In genomic region chr5:143511577-143511976, GRCm38 (mm10) we compare ENCODE assay signal across 19 mouse cellular contexts. TPM values are rescaled to one million over a fixed set of nuclear protein-coding genes. Genes with fewer than 3 reads are reported as not detected.
A peak's percentile ranks its signal among the peaks of the same experiment; 100 is the strongest.
DNase-seq lines count a peak whose midpoint lies in the region; ATAC-seq and TF ChIP-seq lines count a peak whose summit lies in the region.
"Had no signal": no experiment of that assay in that cellular context is flagged by ENCODE, and none has a peak within 500 bp of the region (broad histone marks: within the 10 kb centered on the region; RNA-seq: fewer than 3 reads in every experiment).

No protein-coding gene starts in this region.

- peak; percentile 91 for DNase-seq in heart, adult 11 months
- DNase-seq in limb, embryonic 10.5 days (ENCODE audit: low spot score) = no peak
- no peak for DNase-seq in embryo, embryonic 10.5 days (ENCODE audit: low spot score)
- DNase-seq: adrenal gland, postnatal 36 days; cerebellum, adult 11-12 months; cerebellum, postnatal 10 days; kidney, postnatal 4 days; lung, embryonic 14.5 days; thymus, postnatal 14 days had no signal

- peaks cover 68% of the 10 kb centered on the region for H3K36me3 ChIP-seq in heart, embryonic 12.5 days
- H3K36me3 ChIP-seq in limb, embryonic 15.5 days = peaks cover 82% of the 10 kb centered on the region
- H3K36me3 ChIP-seq in limb, embryonic 10.5 days = peaks cover 100% of the 10 kb centered on the region
- H3K36me3 ChIP-seq in small intestine, adult 2 months (ENCODE audit: control insufficient read depth, insufficient read depth, low read length) = peaks cover 68% of the 10 kb centered on the region

- no peaks in the 10 kb centered on the region for H3K27me3 ChIP-seq in heart, embryonic 12.5 days (replicated peaks)
- H3K27me3 ChIP-seq in limb, embryonic 15.5 days = no peaks in the 10 kb centered on the region
- no peaks in the 10 kb centered on the region for H3K27me3 ChIP-seq in limb, embryonic 10.5 days (ENCODE audit: low read depth, poor library complexity, severe bottlenecking)
- no peaks in the 10 kb centered on the region for H3K27me3 ChIP-seq in small intestine, adult 2 months (ENCODE audit: control insufficient read depth, insufficient read depth, low read length)
- H3K27me3 ChIP-seq: embryonic facial prominence, embryonic 12.5 days; forebrain, embryonic 13.5 days; kidney, embryonic 15.5 days; midbrain, embryonic 13.5 days had no signal

- no peak overlapping the region for H3K9ac ChIP-seq in heart, embryonic 12.5 days
- H3K9ac ChIP-seq in limb, embryonic 15.5 days = no peak overlapping the region
- H3K9ac ChIP-seq: embryonic facial prominence, embryonic 12.5 days; forebrain, embryonic 13.5 days; kidney, embryonic 15.5 days; lung, embryonic 14.5 days; midbrain, embryonic 13.5 days had no signal

- H3K9me3 ChIP-seq in heart, embryonic 12.5 days (replicated peaks) = no peaks in the 10 kb centered on the region
- H3K9me3 ChIP-seq in limb, embryonic 15.5 days = no peaks in the 10 kb centered on the region
- no peaks in the 10 kb centered on the region for H3K9me3 ChIP-seq in limb, embryonic 10.5 days (replicated peaks)
- H3K9me3 ChIP-seq: embryonic facial prominence, embryonic 12.5 days; forebrain, embryonic 13.5 days; kidney, embryonic 15.5 days; midbrain, embryonic 13.5 days had no signal

- 67% methylated on average over 4 of the region's 4 CpGs for WGBS in heart, embryonic 12.5 days
- 71% methylated on average over 4 of the region's 4 CpGs for WGBS in limb, embryonic 15.5 days
- WGBS in limb, embryonic 10.5 days = 87% methylated on average over 4 of the region's 4 CpGs
- 64% methylated on average over 4 of the region's 4 CpGs for WGBS in small intestine, adult 2 months

- TF ChIP-seq POLR2A in small intestine, adult 2 months (IDR thresholded peaks at IDR 0.05; ENCODE audit: low read depth, low read length) = no peak

- ATAC-seq in heart, embryonic 12.5 days (ENCODE audit: insufficient number of reproducible peaks, low FRiP score) = no peak
- no peak for ATAC-seq in limb, embryonic 15.5 days (ENCODE audit: insufficient number of reproducible peaks, low FRiP score, low TSS enrichment, low read depth)
- ATAC-seq: CD4-positive, CD25-positive, alpha-beta regulatory T cell, adult 4 months; forebrain, embryonic 13.5 days; hindbrain, embryonic 16.5 days; midbrain, embryonic 13.5 days had no signal

- H3K4me2 ChIP-seq in heart, embryonic 12.5 days = no peak overlapping the region
- H3K4me2 ChIP-seq in limb, embryonic 15.5 days = no peak overlapping the region
- H3K4me2 ChIP-seq: embryonic facial prominence, embryonic 12.5 days; forebrain, embryonic 13.5 days; kidney, embryonic 15.5 days; lung, embryonic 14.5 days; midbrain, embryonic 13.5 days had no signal

- H3K4me3 ChIP-seq in heart, embryonic 12.5 days = no peak overlapping the region
- no peak overlapping the region for H3K4me3 ChIP-seq in limb, embryonic 15.5 days
- H3K4me3 ChIP-seq in limb, embryonic 10.5 days = no peak overlapping the region
- H3K4me3 ChIP-seq in brown adipose tissue, adult 24 weeks (ENCODE audit: insufficient read depth, low read depth, low read length) = no peak overlapping the region
- H3K4me3 ChIP-seq in small intestine, adult 2 months (ENCODE audit: low read depth, low read length) = no peak overlapping the region
- H3K4me3 ChIP-seq: embryonic facial prominence, embryonic 12.5 days; forebrain, embryonic 13.5 days; kidney, embryonic 15.5 days; midbrain, embryonic 13.5 days had no signal

- no peak for TF ChIP-seq CTCF in small intestine, adult 2 months (IDR thresholded peaks at IDR 0.05; ENCODE audit: extremely low read depth, insufficient read length, insufficient replicate concordance, low read depth, low read length)

- peaks cover 82% of the 10 kb centered on the region for H3K4me1 ChIP-seq in heart, embryonic 12.5 days (replicated peaks)
- H3K4me1 ChIP-seq in limb, embryonic 15.5 days = peaks cover 28% of the 10 kb centered on the region
- peaks cover 20% of the 10 kb centered on the region for H3K4me1 ChIP-seq in limb, embryonic 10.5 days
- peaks cover 39% of the 10 kb centered on the region for H3K4me1 ChIP-seq in brown adipose tissue, adult 24 weeks (ENCODE audit: control insufficient read depth, insufficient read depth, insufficient read length, low read length)
- peaks cover 17% of the 10 kb centered on the region for H3K4me1 ChIP-seq in small intestine, adult 2 months (ENCODE audit: control insufficient read depth, insufficient read depth, insufficient read length, low read length)

- H3K27ac ChIP-seq in heart, embryonic 12.5 days (ENCODE audit: poor library complexity, severe bottlenecking) = no peak overlapping the region
- H3K27ac ChIP-seq in limb, embryonic 15.5 days = peak overlapping the region; percentile 8; the same call in 1 of the 2 replicates
- no peak overlapping the region for H3K27ac ChIP-seq in limb, embryonic 10.5 days
- H3K27ac ChIP-seq in brown adipose tissue, adult 24 weeks (replicated peaks; ENCODE audit: low read depth, low read length) = peak overlapping the region; percentile 62; the same call in 1 of the 2 replicates
- H3K27ac ChIP-seq in small intestine, adult 2 months (ENCODE audit: insufficient read depth, low read depth, low read length) = peak overlapping the region; percentile 31
- H3K27ac ChIP-seq: embryonic facial prominence, embryonic 12.5 days; forebrain, embryonic 13.5 days; kidney, embryonic 15.5 days; midbrain, embryonic 13.5 days had no signal

RNA-seq across cellular contexts. Expression of gene Rac1, which starts 16.3 kb away (rescaled TPM):
- polyA plus RNA-seq in heart, embryonic 12.5 days (2016; fragmentation: Nextera tagmentation; extraction: Ambion mirVana) = 401 and 418 TPM in 2 replicates
- 467 and 506 TPM in 2 replicates for polyA plus RNA-seq in limb, embryonic 15.5 days (2015; fragmentation: Nextera tagmentation; extraction: Ambion mirVana)
- polyA plus RNA-seq in limb, embryonic 10.5 days (2016; fragmentation: Nextera tagmentation; extraction: Ambion mirVana) = 451 and 473 TPM in 2 replicates
- polyA plus RNA-seq in brown adipose tissue, adult 24 weeks (2012; ENCODE audit: insufficient read depth, insufficient read length, missing spikeins) = 165 and 188 TPM in 2 replicates
- 219 and 504 TPM in 2 replicates for polyA plus RNA-seq in small intestine, adult 2 months (2012; rRNA removed)

RNA-seq across cellular contexts. Expression of gene Daglb, which starts 47.2 kb away (rescaled TPM):
- 10.6 TPM in 2 replicates for polyA plus RNA-seq in heart, embryonic 12.5 days (2016; fragmentation: Nextera tagmentation; extraction: Ambion mirVana)
- 9.9 and 10.8 TPM in 2 replicates for polyA plus RNA-seq in limb, embryonic 15.5 days (2015; fragmentation: Nextera tagmentation; extraction: Ambion mirVana)
- 10.5 and 10.6 TPM in 2 replicates for polyA plus RNA-seq in limb, embryonic 10.5 days (2016; fragmentation: Nextera tagmentation; extraction: Ambion mirVana)
- polyA plus RNA-seq in brown adipose tissue, adult 24 weeks (2012; ENCODE audit: insufficient read depth, insufficient read length, missing spikeins) = 3.7 and 4.8 TPM in 2 replicates
- polyA plus RNA-seq in small intestine, adult 2 months (2012; rRNA removed) = 9.8 and 12.7 TPM in 2 replicates

Comparison
In these comparisons a context has a peak if more than half of its experiments do, and no peak if none do; other contexts are left out.
1. H3K27ac ChIP-seq: peak in limb, embryonic 15.5 days (single experiment), brown adipose tissue, adult 24 weeks (single experiment) and small intestine, adult 2 months (single experiment); none in heart, embryonic 12.5 days (single experiment) and limb, embryonic 10.5 days (single experiment).